Mouse (Mus musculus) limb, embryonic 11.5 days (tissue): ENCODE data around the gene Tomm40. TPM values are rescaled to one million over a fixed set of nuclear protein-coding genes. Genes with fewer than 3 reads are reported as not detected.
"Not testable (repeated sequence)": the region's sequence is repeated elsewhere in the genome, so short reads cannot be mapped to it uniquely, and the experiment has no call there.

Source experiments
- ATAC-seq: fragments of 200-750 bp; cut with Nextera tagmentation; 2 replicates; pipeline ENCODE4 v1.8.0; 2017; ENCODE audit warnings: low read depth; ENCODE audit not compliant: insufficient number of reproducible peaks, low FRiP score, low TSS enrichment
- DNase-seq: peaks from one replicate; pipeline ENCODE4 v3.0.0-alpha.2; 2015; ENCODE audit warnings: low spot score
- H3K27ac ChIP-seq: fragments of 300-500 bp; sonication (generic); replicated peaks from 2 replicates; pipeline ENCODE4 v1.5.1; 2014; ENCODE audit warnings: low read depth, mild to moderate bottlenecking, low read length
- H3K27me3 ChIP-seq: fragments of 300-500 bp; sonication (generic); 2 replicates; pipeline ENCODE4 v1.6.1; 2014; ENCODE audit warnings: mild to moderate bottlenecking, low read length, mixed read lengths; ENCODE audit not compliant: control insufficient read depth, insufficient read depth
- H3K36me3 ChIP-seq: fragments of 300-500 bp; sonication (generic); 2 replicates; pipeline ENCODE4 v1.6.1; 2014; ENCODE audit warnings: mild to moderate bottlenecking, low read length, moderate library complexity, mixed read lengths; ENCODE audit not compliant: control insufficient read depth, insufficient read depth
- H3K4me1 ChIP-seq: fragments of 300-500 bp; sonication (generic); 2 replicates; pipeline ENCODE4 v1.6.1; 2014; ENCODE audit warnings: low read length, mixed read lengths; ENCODE audit not compliant: control insufficient read depth, insufficient read depth
- H3K4me2 ChIP-seq: fragments of 300-500 bp; sonication (generic); 2 replicates; pipeline ENCODE4 v1.6.1; 2014; ENCODE audit warnings: low read depth, mild to moderate bottlenecking, moderate library complexity; ENCODE audit not compliant: severe bottlenecking
- H3K4me3 ChIP-seq: fragments of 300-500 bp; sonication (generic); 2 replicates; pipeline ENCODE4 v1.5.1; 2014; ENCODE audit warnings: low read depth, low read length
- H3K9ac ChIP-seq: fragments of 300-500 bp; sonication (generic); 2 replicates; pipeline ENCODE4 v1.6.1; 2014; ENCODE audit warnings: mild to moderate bottlenecking, low read length
- H3K9me3 ChIP-seq: fragments of 300-500 bp; sonication (generic); 2 replicates; pipeline ENCODE4 v1.6.1; 2016; ENCODE audit warnings: low read length; ENCODE audit not compliant: control insufficient read depth
- WGBS: fragments of 180-500 bp; shearing (Covaris S2); extraction: QIAGEN DNeasy Blood & Tissue Kit; methylation state at CpG from one replicate; pipeline ENCODE4 v1.1.7; 2014; 5-methylcytosine and 5-hydroxymethylcytosine counted together
- polyA plus RNA-seq: library from polyadenylated mRNA; unstranded; fragments of >200 nt; fragmentation: Nextera tagmentation; extraction: Ambion mirVana; gene quantifications from 2 replicates; pipeline ENCODE4 v1.2.1, GENCODE M21; 2014

Gene Tomm40
- polyA plus RNA-seq, 1 experiment from 2014 or later, result 163 TPM

DNA sequence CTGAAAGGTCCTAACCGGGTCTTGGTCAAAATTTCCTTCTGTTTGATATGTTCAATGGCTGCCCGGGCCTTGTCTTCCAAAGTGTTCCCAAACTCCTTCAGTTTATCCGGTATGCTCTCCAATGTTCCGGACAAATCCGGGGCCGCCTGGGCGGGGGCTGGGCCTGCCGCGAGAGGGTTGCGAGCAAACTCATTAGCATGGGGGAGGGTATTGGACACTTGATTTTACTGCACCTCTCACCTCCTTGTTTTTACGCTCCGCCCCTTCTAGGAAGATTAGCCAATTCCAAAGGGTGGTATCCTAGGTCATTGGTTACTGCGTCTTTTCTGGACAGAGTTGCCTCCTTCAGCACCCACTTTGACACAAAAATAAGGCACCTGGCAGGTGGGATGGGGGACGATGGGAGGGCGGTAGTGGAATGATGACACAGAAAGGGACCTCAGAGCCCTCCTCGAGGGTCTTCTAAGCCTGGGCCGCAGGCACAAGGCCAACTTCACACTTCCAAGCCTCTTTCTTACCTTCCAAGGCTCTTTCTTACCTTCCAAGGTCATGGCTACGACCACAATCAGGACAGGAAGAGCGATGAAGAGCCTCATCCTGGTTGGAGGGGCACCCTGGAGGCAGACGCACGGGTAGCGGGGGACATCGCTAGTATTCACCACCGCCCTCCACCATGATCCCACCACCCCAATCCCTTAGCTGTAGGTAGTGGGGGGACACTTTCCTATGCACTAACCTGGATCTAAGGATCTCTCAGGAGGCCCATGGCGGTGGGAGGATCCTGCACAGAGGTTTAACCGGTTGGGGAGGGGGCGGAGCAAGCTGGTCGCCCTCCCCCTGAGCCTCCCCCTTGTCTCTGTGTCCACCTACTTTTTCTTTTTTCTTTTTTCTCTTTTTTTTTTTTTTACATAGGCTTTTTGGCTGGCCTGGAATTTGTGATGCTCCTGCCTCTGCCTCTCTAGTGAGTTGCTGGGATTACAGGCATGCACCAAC lies 23.1 kb downstream of the Tomm40 start, which contains the start of gene Apoc1:
TSS of gene Apoc1 (minus strand) at position 788 of the 993 bp plus-strand sequence.
- DNase-seq, result no peak
- Histone ChIP-seq H3K36me3 (no peaks in the 10 kb centered on the region), H3K4me2 (no peak within 1 kb of the TSS), H3K4me3 (no peak within 1 kb of the TSS), H3K4me1 (no peaks in the 10 kb centered on the region), H3K27me3 (no peaks in the 10 kb centered on the region), H3K9ac (no peak within 1 kb of the TSS), H3K9me3 (no peaks in the 10 kb centered on the region), H3K27ac (no peak within 1 kb of the TSS)
- 38% methylated on average over 28 of the region's 28 CpGs for WGBS
- no peak for ATAC-seq

DNA sequence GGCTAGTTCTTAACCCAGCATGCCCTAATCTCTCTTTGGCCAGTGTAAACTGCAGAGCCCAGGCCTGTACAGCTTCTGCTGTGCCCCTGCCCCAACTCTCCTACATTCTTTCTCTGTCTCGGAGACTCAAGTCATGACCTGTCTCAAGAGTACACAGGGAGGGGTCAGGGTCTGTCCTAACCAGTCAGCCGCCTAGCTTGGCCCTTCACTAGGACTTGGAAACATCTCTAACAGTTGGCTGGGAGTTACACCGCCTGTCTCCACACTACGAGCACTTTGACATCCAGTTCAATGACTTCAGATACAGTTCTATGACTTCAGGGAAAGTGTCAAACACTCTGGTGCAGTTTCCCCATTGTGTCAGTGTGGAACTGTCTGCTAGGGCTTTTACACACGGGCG lies 23.8 kb downstream of the Tomm40 start:
- H3K4me1 ChIP-seq, result no peaks in the 10 kb centered on the region

DNA sequence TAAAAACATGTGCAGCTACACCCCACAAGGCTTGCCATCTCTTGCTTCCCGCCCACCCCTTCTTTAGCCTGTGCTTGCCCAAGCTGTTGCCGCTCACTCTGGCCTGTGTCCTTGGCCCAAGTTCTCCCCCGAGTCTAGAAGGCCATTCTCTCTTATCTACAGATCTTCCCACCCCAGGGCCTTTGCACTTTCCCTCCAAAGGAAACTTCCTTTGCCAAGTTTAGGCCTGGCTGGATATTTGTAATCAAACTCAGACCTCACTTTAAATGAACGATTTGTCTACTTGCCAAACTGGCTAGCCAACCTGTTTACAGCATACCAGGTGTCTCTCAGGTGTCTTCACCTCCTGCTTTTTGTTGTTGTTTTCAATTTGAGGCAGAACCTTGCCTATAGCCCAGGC lies 24.4 kb downstream of the Tomm40 start:
- ATAC-seq, result no peak
- DNase-seq, result no peak
- Histone ChIP-seq H3K4me3 (no peak overlapping the region), H3K27me3 (no peaks in the 10 kb centered on the region), H3K36me3 (no peaks in the 10 kb centered on the region), H3K4me2 (no peak overlapping the region), H3K9ac (no peak overlapping the region), H3K9me3 (no peaks in the 10 kb centered on the region), H3K4me1 (no peaks in the 10 kb centered on the region), H3K27ac (no peak overlapping the region)
- 90% methylated on average over 4 of the region's 4 CpGs for WGBS

More for the DNA sequence above, 23.8 kb downstream of the Tomm40 start:
- no peak overlapping the region for H3K9ac ChIP-seq
- H3K27me3 ChIP-seq, result no peaks in the 10 kb centered on the region
- H3K4me3 ChIP-seq, result no peak overlapping the region
- no peaks in the 10 kb centered on the region for H3K36me3 ChIP-seq
- H3K4me2 ChIP-seq, result no peak overlapping the region
- 78% methylated on average over 6 of the region's 6 CpGs for WGBS
- no peaks in the 10 kb centered on the region for H3K9me3 ChIP-seq
- H3K27ac ChIP-seq, result no peak overlapping the region
- ATAC-seq, result no peak
- no peak for DNase-seq

DNA sequence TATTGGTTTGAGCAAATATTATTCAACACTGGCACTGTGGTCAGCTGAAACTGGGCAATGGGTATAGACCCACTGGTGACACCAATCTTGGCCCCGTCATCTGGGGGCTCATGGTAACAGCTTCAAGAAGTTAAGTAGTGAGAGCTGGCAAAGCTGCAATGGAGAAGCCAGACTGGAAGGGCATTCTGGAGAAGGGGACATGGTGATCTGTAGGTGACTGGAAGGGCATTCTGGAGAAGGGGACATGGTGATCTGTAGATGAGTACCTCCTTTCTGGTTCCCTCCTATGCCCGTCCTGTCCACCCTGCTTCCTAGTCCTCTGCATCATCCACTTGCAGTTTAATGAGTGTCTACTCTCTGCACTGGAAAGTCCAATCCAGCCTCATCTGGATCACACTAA lies 26.6 kb downstream of the Tomm40 start:
- Histone ChIP-seq H3K4me1 (no peaks in the 10 kb centered on the region), H3K9me3 (no peaks in the 10 kb centered on the region), H3K4me2 (no peak overlapping the region), H3K27me3 (no peaks in the 10 kb centered on the region), H3K27ac (no peak overlapping the region), H3K36me3 (no peaks in the 10 kb centered on the region), H3K9ac (no peak overlapping the region), H3K4me3 (no peak overlapping the region)
- DNase-seq, result no peak
- no peak for ATAC-seq
- 91% methylated on average over 2 of the region's 2 CpGs for WGBS

DNA sequence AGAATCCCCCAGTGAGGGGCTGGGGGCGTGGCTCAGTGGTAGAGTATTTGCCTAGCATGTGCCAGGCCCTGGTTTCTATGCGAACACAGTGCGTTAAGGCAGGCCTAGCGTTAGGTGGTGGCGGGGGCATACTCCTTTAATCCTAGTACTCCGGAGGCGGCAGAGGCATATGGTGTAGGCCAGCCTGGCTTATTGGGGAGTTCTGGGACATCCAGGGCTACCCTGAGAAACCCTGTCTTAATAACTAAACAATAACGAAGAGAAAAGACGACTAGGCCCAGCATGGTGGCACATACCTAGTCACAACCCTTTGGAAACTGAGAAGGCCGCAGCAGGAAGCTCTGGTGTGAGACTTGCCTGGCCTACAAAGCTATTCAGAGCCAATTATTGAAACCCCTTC lies 27.1 kb downstream of the Tomm40 start:
- no peak for ATAC-seq
- no peak overlapping the region for H3K9ac ChIP-seq
- no peaks in the 10 kb centered on the region for H3K9me3 ChIP-seq
- no peaks in the 10 kb centered on the region for H3K27me3 ChIP-seq
- DNase-seq, result no peak
- H3K4me2 ChIP-seq, result no peak overlapping the region
- no peaks in the 10 kb centered on the region for H3K36me3 ChIP-seq
- H3K4me3 ChIP-seq, result no peak overlapping the region
- 93% methylated on average over 10 of the region's 10 CpGs for WGBS
- H3K27ac ChIP-seq, result no peak overlapping the region
- H3K4me1 ChIP-seq, result no peaks in the 10 kb centered on the region

DNA sequence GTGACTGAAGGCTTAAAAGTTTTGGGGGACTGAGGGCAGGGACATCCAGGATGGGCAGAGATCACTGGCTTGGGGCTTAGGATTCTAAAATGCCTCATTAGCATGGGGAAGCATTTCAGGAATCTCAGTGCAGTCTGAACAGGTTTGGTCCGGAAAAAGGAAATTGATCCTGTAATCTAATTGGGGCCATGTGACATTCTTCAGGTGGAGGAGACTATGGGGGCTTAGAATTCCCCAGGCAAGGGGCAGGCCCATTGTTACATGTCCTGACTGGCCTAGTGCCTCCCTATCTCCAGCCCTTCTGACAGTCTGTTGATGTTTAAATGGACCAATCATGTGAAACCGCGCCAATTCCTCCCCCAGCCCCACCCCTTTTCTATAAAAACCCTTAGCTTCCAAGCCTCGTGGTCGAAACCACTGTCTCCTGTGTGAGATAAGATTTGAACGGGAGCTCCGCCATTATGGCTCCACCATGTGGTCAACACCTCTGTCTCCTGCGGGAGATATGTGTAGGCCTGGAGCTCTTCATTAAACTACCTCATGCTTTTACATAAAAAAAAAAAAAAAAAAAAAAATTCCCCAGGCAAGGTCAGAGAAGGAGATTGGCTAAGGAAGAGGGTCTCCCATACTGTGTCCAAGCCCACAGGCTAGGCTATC lies 28.2 kb downstream of the Tomm40 start:
- DNase-seq, H3K4me2 ChIP-seq, H3K27ac ChIP-seq, H3K4me3 ChIP-seq, H3K9ac ChIP-seq, H3K27me3 ChIP-seq, H3K9me3 ChIP-seq, H3K4me1 ChIP-seq, H3K36me3 ChIP-seq, ATAC-seq: not testable (repeated sequence)
- WGBS, result 69% methylated on average over 8 of the region's 8 CpGs

DNA sequence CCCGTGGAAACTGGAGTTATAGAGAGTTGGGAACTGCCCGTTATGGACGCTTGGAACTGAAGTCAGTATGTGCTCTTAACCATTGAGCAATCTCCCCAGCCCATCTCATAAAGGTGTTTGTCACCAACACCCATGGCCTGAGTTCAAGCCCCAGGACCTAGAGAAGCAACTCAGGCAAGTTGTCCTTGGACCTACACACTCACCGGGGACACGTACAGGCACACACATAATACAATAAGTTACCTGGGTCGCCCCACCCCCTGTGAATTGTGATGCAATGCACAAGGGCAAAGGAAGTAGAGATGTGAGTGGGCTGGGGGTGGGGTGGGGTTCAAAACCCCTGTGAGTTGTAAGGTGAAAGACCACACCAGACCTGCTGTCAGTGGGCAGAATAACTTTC lies 28.7 kb downstream of the Tomm40 start:
- Histone ChIP-seq H3K4me2 (no peak overlapping the region), H3K27ac (no peak overlapping the region), H3K27me3 (no peaks in the 10 kb centered on the region), H3K4me3 (no peak overlapping the region), H3K9me3 (no peaks in the 10 kb centered on the region), H3K36me3 (no peaks in the 10 kb centered on the region), H3K4me1 (no peaks in the 10 kb centered on the region), H3K9ac (no peak overlapping the region)
- DNase-seq, result no peak
- ATAC-seq, result no peak
- WGBS, result 84% methylated on average over 6 of the region's 6 CpGs

DNA sequence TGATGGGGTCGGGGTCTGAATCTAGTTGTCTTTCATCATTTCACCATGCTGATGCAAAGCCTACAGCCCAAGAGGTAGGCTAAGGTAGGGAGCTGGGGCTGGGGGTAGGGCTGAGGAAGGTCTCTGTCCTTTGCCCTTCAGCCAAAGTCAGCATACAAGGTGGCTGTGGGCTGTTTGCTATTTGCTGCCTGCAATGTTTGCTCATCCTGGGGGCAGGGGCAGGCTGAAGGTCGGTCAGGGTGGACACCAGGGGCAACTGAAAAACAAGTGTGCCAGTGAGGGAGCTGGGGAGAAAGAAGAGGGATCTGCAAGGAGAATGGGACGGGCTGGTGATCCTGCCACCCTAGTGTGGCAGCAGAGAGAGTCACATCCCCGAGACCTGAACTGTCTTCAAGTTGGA lies 29.9 kb downstream of the Tomm40 start:
- ATAC-seq (no peak), DNase-seq (no peak)
- H3K27me3 ChIP-seq, result no peaks in the 10 kb centered on the region
- H3K36me3 ChIP-seq, result no peaks in the 10 kb centered on the region
- H3K9me3 ChIP-seq, result no peaks in the 10 kb centered on the region
- H3K4me1 ChIP-seq, result no peaks in the 10 kb centered on the region
- no peak overlapping the region for H3K4me3 ChIP-seq
- H3K27ac ChIP-seq, result no peak overlapping the region
- no peak overlapping the region for H3K4me2 ChIP-seq
- WGBS, result 65% methylated on average over 4 of the region's 4 CpGs
- H3K9ac ChIP-seq, result no peak overlapping the region
